Comparison of ENCODE assay signal across 15 mouse cellular contexts in genomic region chr17:85684841-85685688, GRCm38 (mm10). TPM values are rescaled to one million over a fixed set of nuclear protein-coding genes. Genes with fewer than 3 reads are reported as not detected.
A peak's percentile ranks its signal among the peaks of the same experiment; 100 is the strongest.
DNase-seq lines count a peak whose midpoint lies in the region; ATAC-seq and TF ChIP-seq lines count a peak whose summit lies in the region.
"Had no signal": no experiment of that assay in that cellular context is flagged by ENCODE, and none has a peak within 500 bp of the region (broad histone marks: within the 10 kb centered on the region; RNA-seq: fewer than 3 reads in every experiment).

No protein-coding gene starts in this region.

- H3K4me3 ChIP-seq in ES-Bruce4 (ENCODE audit: low read depth, low read length), result peak overlapping the region; percentile 3; the same call in 1 of the 2 replicates
- peak overlapping the region; percentile 56; the same call in 1 of the 2 replicates for H3K4me3 ChIP-seq in limb, embryonic 10.5 days
- H3K4me3 ChIP-seq: left cerebral cortex, adult 2 months; neural tube, embryonic 12.5 days had no signal

- H3K27me3 ChIP-seq in ES-Bruce4 (ENCODE audit: control insufficient read depth, insufficient read depth, low read length, poor library complexity, severe bottlenecking), result peaks cover 60% of the 10 kb centered on the region
- peaks cover 100% of the 10 kb centered on the region for H3K27me3 ChIP-seq in limb, embryonic 10.5 days (ENCODE audit: low read depth, poor library complexity, severe bottlenecking)

- TF ChIP-seq CTCF in ES-Bruce4 (IDR thresholded peaks at IDR 0.05; ENCODE audit: low read depth, low read length), result no peak
- TF ChIP-seq CTCF in brain, embryonic 14.5 days (IDR thresholded peaks at IDR 0.05; ENCODE audit: borderline replicate concordance, extremely low read depth, insufficient read depth, insufficient read length), result no peak

- no peaks in the 10 kb centered on the region for H3K4me1 ChIP-seq in ES-Bruce4 (ENCODE audit: control insufficient read depth, insufficient read depth, low read length)
- H3K4me1 ChIP-seq in limb, embryonic 10.5 days, result peaks cover 55% of the 10 kb centered on the region

- intact Hi-C loops in heart, postnatal 10 days (cut with DNase I), result loop anchor here (5.0 kb wide), 1 partner anchor 117 kb away; no protein-coding TSS in a partner anchor

- H3K9me3 ChIP-seq in ES-Bruce4 (replicated peaks; ENCODE audit: control insufficient read depth, insufficient read depth, low read length, poor library complexity, severe bottlenecking), result no peaks in the 10 kb centered on the region
- H3K9me3 ChIP-seq in limb, embryonic 10.5 days (replicated peaks), result no peaks in the 10 kb centered on the region
- H3K9me3 ChIP-seq: neural tube, embryonic 12.5 days had no signal

- H3K9ac ChIP-seq in ES-Bruce4 (ENCODE audit: low read depth, poor library complexity, severe bottlenecking), result no peak overlapping the region
- H3K9ac ChIP-seq: neural tube, embryonic 12.5 days had no signal

- ATAC-seq in activated CD4-positive, CD25-positive, alpha-beta regulatory T cell, adult 4 months, result no peak

- TF ChIP-seq POLR2A in ES-Bruce4 (IDR thresholded peaks at IDR 0.05; ENCODE audit: insufficient read depth, low read length), result no peak
- TF ChIP-seq POLR2A in brain, embryonic 14.5 days (IDR thresholded peaks at IDR 0.05; ENCODE audit: borderline replicate concordance, extremely low read depth, insufficient read depth, insufficient read length, poor library complexity, severe bottlenecking), result no peak

- no peak for TF ChIP-seq EP300 in ES-Bruce4 (IDR thresholded peaks at IDR 0.05; ENCODE audit: insufficient read depth, low read depth, low read length)

- H3K27ac ChIP-seq in ES-Bruce4 (ENCODE audit: insufficient read depth, low read length), result no peak overlapping the region
- H3K27ac ChIP-seq in limb, embryonic 10.5 days, result peak overlapping the region; percentile 50; the same call in 1 of the 2 replicates
- H3K27ac ChIP-seq: left cerebral cortex, adult 2 months; neural tube, embryonic 12.5 days had no signal

- DNase-seq in heart, postnatal 10 days, result peak; percentile 10 to 12
- no peak for DNase-seq in heart, adult 18-20 months
- peak; percentile 35 for DNase-seq in brain, embryonic 14.5 days (ENCODE audit: low read depth)
- DNase-seq in limb, embryonic 10.5 days (ENCODE audit: low spot score), result peak; percentile 77
- no peak for DNase-seq in adrenal gland, adult 18-20 months (ENCODE audit: low spot score in 2 of 2)
- DNase-seq in adrenal gland, adult 8-10 months, result no peak
- DNase-seq: adrenal gland, postnatal 14 days; cerebellum, adult 9-11 months; lung, postnatal 10 days had no signal

- under 1% methylated on average over 46 of the region's 46 CpGs for WGBS in limb, embryonic 10.5 days

- H3K36me3 ChIP-seq in ES-Bruce4 (ENCODE audit: control insufficient read depth, insufficient read depth, low read length, poor library complexity, severe bottlenecking), result no peaks in the 10 kb centered on the region
- H3K36me3 ChIP-seq in limb, embryonic 10.5 days, result no peaks in the 10 kb centered on the region
- H3K36me3 ChIP-seq: G1E; neural tube, embryonic 12.5 days had no signal

RNA-seq across cellular contexts. Expression of gene Six2, which starts 3.0 kb away (rescaled TPM):
- total RNA-seq in heart, postnatal 10 days (2021), result under 1 TPM; 0.40 to 0.48 TPM
- under 1 TPM; 0.26 to 0.32 TPM for total RNA-seq in heart, adult 18-20 months (2021)
- polyA plus RNA-seq in ES-Bruce4 (2011; ENCODE audit: insufficient read depth, insufficient read length, low read depth, missing spikeins), result 0.41 and 0.46 TPM in 2 replicates
- 1.3 and 3.1 TPM in 2 replicates for polyA plus RNA-seq in brain, embryonic 14.5 days (2012; rRNA removed)
- 0.87 and 2.7 TPM in 2 replicates for polyA plus RNA-seq in limb, embryonic 10.5 days (2016; fragmentation: Nextera tagmentation; extraction: Ambion mirVana)
- not detected for total RNA-seq in adrenal gland, adult 18-20 months (2021)
- under 1 TPM in 1 of 4 experiments, not detected in 3; 0.17 TPM for total RNA-seq in adrenal gland, adult 8-10 months (2022)
- not detected for polyA plus RNA-seq in activated CD4-positive, CD25-positive, alpha-beta regulatory T cell, adult 4 months (2017; shearing (Covaris generic))
- total RNA-seq: adrenal gland, postnatal 14 days; G1E had no signal
- polyA plus RNA-seq: G1E; small intestine, adult 2 months had no signal

Comparison
In these comparisons a context has a peak if more than half of its experiments do, and no peak if none do; other contexts are left out.
1. DNase-seq: peak in heart, postnatal 10 days (2 of 2), brain, embryonic 14.5 days (single experiment) and limb, embryonic 10.5 days (single experiment); none in heart, adult 18-20 months (0 of 2), adrenal gland, adult 18-20 months (0 of 2) and adrenal gland, adult 8-10 months (single experiment).